Mouse (Mus musculus): ENCODE data around the gene Olfr45. TPM values are rescaled to one million over a fixed set of nuclear protein-coding genes. Genes with fewer than 3 reads are reported as not detected.
"Not testable (repeated sequence)": the region's sequence is repeated elsewhere in the genome, so short reads cannot be mapped to it uniquely, and the experiment has no call there.

Olfr45 gene
- total RNA-seq (2022) = not detected

DNA sequence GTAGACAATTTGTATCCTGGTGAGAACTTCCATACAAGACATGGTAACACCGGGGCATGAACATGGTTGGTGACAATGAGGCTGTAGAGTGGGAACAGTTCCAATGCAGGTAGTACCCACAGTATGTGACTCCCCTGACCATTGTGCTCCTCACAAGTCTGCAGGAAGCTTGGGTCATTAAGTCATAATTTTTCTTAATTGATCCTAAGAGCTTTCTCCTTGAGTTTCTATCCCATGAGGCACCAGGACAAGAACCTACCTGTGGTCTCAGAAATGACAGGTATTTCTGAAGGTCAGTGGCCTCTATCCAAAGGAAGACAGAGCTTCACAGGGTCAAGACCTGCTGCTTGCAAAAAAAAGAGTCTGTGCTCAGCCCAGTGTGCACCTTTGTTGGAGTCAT, at the start of gene Olfr45:
Gene Olfr45, plus strand, starts transcription at position 301 of the 400 bp plus-strand sequence.
- DNase-seq = no peak

DNA sequence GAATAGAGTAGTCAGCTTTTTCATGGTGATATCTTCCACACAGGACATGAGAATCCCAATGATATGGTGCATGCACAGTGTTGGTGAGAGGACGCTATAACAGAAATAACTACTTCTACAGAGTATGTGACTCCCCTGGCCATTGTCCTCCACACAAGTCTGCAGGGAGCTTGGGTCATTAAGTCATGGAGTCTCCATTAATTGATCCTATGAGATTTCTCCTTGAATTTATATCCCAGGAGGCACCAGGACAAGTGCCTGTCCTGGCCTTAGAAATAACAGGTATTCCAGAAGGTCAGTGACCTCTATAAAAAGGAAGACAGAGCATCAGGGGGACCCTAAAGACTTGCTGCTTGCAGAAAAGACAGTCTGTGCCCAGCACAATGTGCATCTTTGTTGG, 35.6 kb upstream of the Olfr45 start, which contains the start of gene Olfr53:
Gene Olfr53, plus strand, starts transcription at position 301 of the 400 bp plus-strand sequence.
- DNase-seq = no peak

DNA sequence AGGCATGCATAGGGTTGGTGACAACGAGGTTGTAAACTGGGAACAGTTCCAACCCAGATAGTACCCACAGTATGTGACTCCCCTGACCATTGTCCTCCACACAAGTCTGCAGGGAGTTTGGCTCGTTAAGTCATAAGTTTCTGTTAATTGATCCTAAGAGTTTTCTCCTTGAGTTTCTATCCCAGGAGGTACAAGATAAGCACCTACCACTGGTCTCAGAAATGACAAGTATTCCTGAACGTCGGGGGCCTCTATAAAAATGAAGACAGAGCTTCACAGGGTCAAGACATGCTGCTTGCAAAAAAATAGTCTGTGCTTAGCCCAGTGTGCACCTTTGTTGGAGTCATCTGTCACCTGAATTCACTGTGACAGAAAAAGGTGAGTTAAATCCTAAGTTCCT, 22.1 kb upstream of the Olfr45 start, which contains the start of gene Olfr539:
Gene Olfr539, plus strand, starts transcription at position 301 of the 400 bp plus-strand sequence.
- DNase-seq = no peak

DNA sequence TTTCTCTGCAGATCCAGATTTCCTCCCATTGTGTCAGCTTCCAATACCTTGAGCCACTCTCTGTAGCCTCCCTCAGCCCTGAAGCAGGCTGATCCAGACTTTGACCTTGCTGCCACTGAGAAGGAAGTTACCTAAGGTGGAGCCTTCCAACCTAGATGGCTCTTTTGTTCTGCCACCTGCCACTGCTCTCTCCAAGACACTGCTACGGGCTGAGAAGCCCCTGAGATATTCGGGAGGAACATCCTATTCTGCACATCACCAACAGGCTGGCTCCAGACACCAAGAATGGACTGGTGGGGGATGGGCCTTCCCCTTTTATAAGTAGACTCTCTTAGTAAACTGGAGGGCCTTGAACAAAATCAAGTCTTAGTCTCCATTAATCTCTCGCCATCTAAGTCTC, 11.1 kb upstream of the Olfr45 start:
- not testable (repeated sequence) for DNase-seq

DNA sequence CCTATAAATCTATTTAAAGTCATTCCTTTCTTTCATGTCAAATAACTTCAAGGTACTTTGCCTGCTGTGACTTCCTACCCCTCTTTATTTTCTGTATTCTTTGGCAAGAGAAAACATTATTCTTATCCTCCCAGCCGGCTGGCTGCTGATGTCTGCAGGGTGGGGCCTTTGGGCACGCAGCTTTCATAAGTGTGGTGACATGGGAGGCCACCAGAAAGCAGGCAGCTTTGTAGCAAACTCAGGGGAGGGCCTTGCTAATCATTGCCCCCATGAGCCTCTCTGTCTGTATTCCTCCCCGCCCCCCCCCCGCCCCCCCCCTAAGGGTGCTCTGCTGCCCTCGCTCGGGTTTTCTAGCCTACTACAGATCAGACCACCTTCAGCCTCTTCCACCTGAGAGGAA, 5.9 kb upstream of the Olfr45 start:
- no peak for DNase-seq

DNA sequence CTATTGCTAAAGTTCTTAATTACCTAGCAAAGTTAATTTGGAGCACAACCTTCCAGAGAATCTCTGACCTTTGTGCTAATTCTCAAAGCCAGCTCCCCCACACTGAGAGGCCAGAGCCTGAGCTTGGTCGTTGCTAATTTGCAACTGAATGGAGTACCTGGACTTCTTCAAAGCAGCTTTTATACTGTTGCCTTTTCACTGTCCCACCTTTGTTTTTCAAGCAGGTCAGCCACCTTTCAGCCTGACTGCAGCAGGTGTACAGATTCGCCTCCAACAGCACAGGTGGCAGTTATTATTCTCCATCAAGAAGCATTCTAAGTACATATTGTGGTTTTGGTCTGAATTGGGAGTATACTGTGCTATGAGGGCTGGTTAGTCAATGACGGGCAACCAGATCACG, 2.2 kb upstream of the Olfr45 start:
- DNase-seq = not testable (repeated sequence)

DNA sequence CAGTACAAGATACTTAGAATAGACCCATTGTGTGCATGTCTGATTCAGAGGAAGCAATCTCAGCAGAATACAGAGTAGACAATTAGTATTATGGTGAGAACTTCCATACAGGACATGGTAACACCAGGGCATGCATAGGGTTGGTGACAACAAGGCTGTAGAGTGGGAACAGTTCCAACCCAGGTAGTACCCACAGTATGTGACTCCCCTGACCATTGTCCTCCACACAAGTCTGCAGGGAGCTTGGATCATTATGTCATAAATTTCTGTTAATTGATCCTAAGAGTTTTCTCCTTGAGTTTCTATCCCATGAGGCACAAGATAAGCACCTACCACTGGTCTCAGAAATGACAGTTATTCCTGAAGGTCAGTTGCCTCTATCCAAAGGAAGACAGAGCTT, 15.2 kb downstream of the Olfr45 start, which contains the start of gene Olfr541:
Gene Olfr541, plus strand, starts transcription at position 301 of the 400 bp plus-strand sequence.
- DNase-seq = no peak

DNA sequence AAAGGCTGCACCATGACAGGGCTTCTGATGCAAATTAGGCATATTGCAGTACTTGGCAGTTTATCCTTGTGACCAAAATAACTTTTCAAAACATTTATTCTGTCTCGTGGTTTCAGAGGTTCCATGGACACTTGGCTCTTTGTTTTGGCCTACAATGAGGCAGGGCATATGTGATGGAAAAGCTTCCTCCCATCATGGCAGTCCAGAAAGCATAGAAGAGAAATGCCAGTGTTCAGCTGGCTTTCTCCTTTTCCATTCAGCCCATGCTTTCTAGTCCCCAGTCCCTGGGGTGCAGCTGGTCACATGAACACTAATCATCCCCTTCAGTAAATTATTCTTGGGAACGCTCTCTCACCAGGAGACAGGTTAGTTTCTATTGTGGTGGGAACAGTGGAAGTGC, 24.6 kb downstream of the Olfr45 start:
- DNase-seq = no peak

DNA sequence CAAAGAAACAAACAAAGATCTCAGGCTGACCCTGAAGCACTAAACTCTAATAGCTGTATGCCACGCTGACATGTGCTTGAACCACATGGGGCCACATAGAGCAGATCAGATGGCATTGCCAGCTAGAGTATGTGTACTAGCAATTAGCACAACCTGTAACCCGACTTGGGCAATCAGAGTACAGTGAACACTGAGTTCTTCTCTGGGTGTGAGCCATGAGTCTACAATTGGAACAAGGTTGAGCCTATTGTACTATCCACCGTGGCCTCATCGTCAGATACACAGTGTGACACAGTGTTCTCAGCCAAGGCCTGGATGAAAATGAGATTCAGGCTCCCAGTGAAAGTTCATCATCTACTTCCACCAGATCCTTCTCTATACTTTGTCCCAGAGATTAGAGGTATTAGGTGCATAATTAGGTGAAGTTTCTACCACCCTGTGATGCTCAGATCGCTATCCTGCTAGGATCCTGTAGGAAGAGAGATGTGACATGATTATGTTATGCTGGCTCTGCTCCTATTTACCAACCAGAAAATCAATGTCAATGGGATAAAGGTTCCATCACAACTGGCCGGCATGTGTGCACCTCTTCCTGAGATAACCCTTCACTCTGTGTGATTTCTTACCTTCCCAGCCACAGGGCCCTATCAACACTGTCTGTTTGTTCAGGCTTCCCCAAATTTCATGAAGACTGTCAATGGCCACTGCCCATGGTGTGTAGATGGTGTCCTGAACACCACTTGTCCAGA, 26.0 kb downstream of the Olfr45 start:
- DNase-seq = no peak

DNA sequence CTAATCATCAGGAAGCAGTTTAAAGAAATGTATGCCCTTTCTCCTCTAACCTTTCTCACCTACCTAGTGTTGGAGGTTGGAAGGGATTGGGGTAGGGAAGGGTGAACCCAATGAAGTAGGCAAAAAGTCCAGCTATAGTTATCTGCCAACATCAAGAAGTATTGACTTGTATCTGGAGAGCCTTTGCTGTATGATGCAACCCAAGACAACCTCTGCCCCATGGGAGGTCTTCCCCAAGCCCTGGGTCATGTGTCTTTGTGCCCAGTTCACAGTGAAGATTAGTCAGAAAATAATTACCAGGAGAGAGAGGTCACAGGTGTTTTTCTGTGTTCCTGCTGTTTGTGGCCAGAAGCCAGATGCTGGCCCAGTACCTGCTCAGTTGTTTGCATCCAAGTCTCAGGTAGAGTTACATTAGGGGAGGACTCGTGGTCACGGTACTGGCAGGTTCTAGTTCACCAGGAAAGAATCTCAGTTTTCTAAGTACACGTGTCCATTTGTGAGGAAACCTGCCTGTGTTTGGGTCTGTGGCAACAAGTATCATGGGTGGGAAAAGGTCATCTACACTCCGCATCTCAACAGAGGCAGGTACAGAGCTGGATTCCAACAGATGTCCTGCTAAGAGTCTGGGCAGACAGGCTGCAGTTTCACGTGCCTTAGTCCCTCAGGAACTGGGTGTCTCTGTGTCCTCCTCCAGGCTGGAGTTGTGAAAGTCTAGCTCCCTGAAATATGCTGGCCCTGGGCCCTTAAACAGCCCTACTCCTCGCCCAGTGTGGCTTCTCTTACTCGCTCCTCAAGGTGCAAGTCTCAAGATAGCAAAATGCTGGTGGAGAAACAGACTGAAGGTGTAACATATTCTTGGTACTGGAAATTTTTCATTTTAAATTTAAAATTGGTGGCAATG, 35.7 kb downstream of the Olfr45 start:
- DNase-seq = peak; percentile 8

DNA sequence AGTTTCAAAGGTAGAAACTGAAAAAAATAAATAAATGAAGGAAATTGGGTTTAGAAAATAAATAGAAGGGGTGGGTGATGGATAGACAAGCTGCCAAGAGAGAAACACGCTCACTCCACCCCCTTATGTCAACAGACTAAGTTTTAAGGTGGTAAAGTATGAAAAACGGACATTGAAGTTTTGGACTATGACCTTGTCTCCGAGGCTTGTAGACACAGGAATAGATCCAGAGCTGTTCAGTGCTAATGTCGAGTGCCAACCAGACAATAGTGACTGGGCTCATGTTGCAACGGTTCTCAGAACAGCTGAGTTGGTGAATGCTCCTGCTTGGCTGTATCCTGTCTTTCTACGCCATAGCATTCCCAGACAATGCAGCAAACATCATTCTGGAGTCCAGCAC, 39.3 kb downstream of the Olfr45 start:
- no peak for DNase-seq

DNA sequence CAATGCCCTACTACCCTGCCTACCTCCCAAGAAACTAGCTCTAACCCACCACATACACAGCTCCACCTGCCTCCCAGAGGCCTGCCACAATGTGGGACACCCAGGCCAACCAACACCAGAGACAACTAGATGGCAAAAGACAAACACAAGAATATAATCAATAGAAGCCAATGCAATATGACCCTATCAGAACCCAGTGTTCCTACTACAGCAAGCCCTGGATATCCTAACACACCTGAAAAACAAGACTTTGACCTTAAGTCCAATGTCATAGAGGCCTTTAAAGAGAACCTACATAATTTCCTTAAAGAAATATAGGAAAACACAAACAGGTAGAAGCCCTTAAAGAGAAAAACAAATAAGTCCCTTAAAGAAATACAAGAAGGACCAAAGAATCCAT, 43.8 kb downstream of the Olfr45 start:
- DNase-seq = no peak

DNA sequence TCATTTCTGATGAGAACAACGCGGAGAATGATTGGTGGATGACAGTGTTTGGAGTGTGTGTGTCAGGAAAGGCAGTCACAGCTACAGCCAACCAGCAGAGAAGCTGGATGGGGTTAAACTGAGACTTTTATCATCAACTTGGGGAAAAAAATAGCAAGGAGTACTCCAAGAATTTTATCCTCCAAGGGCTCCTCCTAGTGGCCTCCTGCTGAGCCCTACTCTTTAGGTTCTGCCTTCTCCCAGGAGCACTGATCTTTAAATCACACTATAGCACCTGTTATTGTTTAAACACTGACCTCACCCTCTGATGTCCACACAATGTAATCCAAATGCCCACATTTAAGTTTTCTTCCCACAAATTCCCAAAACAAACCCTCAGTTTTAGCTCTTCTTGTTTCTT, 51.4 kb downstream of the Olfr45 start:
- no peak for DNase-seq

Other genes with a start within 250 kb of the Olfr45 start
- not detected for gene Olfr533, start 218.6 kb upstream of the Olfr45 start, total RNA-seq (2022)
- gene Olfr535, start 197.7 kb upstream of the Olfr45 start, total RNA-seq (2022) = not detected
- gene Olfr536, start 174.6 kb upstream of the Olfr45 start, total RNA-seq (2022) = not detected
- not detected for gene Olfr538, start 114.1 kb upstream of the Olfr45 start, total RNA-seq (2022)
- gene Olfr46, start 80.7 kb upstream of the Olfr45 start, total RNA-seq (2022) = under 1 TPM in 1 of 4 experiments, not detected in 3; 0.03 TPM
- gene Olfr61, start 53.0 kb upstream of the Olfr45 start, total RNA-seq (2022) = not detected
- not detected for gene Olfr53, start 35.5 kb upstream of the Olfr45 start, total RNA-seq (2022)
- gene Olfr539, start 22.0 kb upstream of the Olfr45 start, total RNA-seq (2022) = under 1 TPM; 0.03 TPM
- gene Olfr541, start 15.3 kb downstream of the Olfr45 start, total RNA-seq (2022) = not detected
- 100 to 1,000 TPM in 3 of 4 experiments, 10 to 100 TPM in 1; 87.7 to 302 (median 204) TPM for gene Cyp2e1, start 81.8 kb downstream of the Olfr45 start, total RNA-seq (2022)
- not detected for gene Syce1, start 105.9 kb downstream of the Olfr45 start, total RNA-seq (2022)
- 1 to 10 TPM; 3.8 to 8.6 (median 5.7) TPM for gene Zfp941, start 140.2 kb downstream of the Olfr45 start, total RNA-seq (2022)
- 1 to 10 TPM in 2 of 4 experiments, under 1 TPM in 1, not detected in 1; 0.73 to 1.8 (median 1.0) TPM for gene Urah, start 153.1 kb downstream of the Olfr45 start, total RNA-seq (2022)
- not detected for gene Scgb1c1, start 163.6 kb downstream of the Olfr45 start, total RNA-seq (2022)
- 1 to 10 TPM in 2 of 4 experiments, under 1 TPM in 1, not detected in 1; 0.23 to 1.3 (median 1.2) TPM for gene Odf3, start 165.9 kb downstream of the Olfr45 start, total RNA-seq (2022)
- gene Gm45785, start 174.4 kb downstream of the Olfr45 start, total RNA-seq (2022) = 1 to 10 TPM in 2 of 4 experiments, not detected in 2; 1.0 to 1.2 TPM
- gene Ric8a, start 175.0 kb downstream of the Olfr45 start, total RNA-seq (2022) = 10 to 100 TPM; 59.8 to 87.7 (median 75.9) TPM
- gene Bet1l, start 175.6 kb downstream of the Olfr45 start, total RNA-seq (2022) = 10 to 100 TPM; 37.7 to 53.3 (median 46.1) TPM
- gene Psmd13, start 200.0 kb downstream of the Olfr45 start, total RNA-seq (2022) = 100 to 1,000 TPM; 113 to 125 (median 116) TPM
- gene Sirt3, start 200.4 kb downstream of the Olfr45 start, total RNA-seq (2022) = 10 to 100 TPM; 33.4 to 48.7 (median 41.0) TPM
- 100 to 1,000 TPM in 3 of 4 experiments, 10 to 100 TPM in 1; 73.2 to 522 (median 364) TPM for gene Cox8b, start 218.5 kb downstream of the Olfr45 start, total RNA-seq (2022)
- gene Nlrp6, start 239.0 kb downstream of the Olfr45 start, total RNA-seq (2022) = 1 to 10 TPM; 1.4 to 4.0 (median 2.9) TPM